Mouse (Mus musculus) thymus, adult 2 months (tissue): Measurements from ENCODE around the gene Ciapin1.

Source experiments
- CTCF ChIP-seq: fragments of 200-500 bp; IDR thresholded peaks from 2 replicates; pipeline ENCODE4 v1.5.1; 2012; ENCODE audit warnings: mild to moderate bottlenecking, control low read depth, low read length, moderate library complexity, borderline replicate concordance; ENCODE audit not compliant: control insufficient read depth, poor library complexity, insufficient read depth; ENCODE audit errors: extremely low read depth
- POLR2A ChIP-seq: fragments of 200-500 bp; IDR thresholded peaks from 2 replicates; pipeline ENCODE4 v1.6.1; 2012; ENCODE audit warnings: mild to moderate bottlenecking, low read length, control low read depth, moderate library complexity; ENCODE audit not compliant: control insufficient read depth, poor library complexity, insufficient read depth; ENCODE audit errors: extremely low read depth

DNA sequence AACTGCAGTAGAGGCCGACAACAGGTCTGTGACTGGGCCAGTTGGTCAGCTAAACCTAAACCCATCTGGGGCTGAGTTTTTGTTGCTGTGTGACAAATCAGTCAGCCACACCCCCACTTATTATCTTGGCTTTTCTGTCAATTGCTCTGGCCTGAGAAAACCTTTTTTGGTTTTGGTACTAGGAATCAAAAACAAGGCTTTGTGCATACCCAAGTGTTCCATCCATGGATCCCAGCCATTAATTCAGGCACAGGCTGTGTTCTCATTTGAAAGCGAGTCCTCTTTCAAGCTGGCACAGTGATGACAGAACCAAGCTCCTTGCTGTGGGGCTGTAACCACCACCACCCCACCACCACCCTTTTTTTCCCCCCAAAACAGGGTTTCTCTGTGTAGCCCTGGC lies 16.8 kb downstream of the Ciapin1 start:
- TF ChIP-seq POLR2A (no peak), CTCF (no peak)
